Mouse (Mus musculus): ENCODE measurements at regions not wholly inside any gene's neighbourhood (a gene's known extent, or its start where the extent isn't known, plus 50 kb on each side); places are given as distances from the start of the nearest gene placed in this dataset.
"Not testable (repeated sequence)": the region's sequence is repeated elsewhere in the genome, so short reads cannot be mapped to it uniquely, and the experiment has no call there.

DNA sequence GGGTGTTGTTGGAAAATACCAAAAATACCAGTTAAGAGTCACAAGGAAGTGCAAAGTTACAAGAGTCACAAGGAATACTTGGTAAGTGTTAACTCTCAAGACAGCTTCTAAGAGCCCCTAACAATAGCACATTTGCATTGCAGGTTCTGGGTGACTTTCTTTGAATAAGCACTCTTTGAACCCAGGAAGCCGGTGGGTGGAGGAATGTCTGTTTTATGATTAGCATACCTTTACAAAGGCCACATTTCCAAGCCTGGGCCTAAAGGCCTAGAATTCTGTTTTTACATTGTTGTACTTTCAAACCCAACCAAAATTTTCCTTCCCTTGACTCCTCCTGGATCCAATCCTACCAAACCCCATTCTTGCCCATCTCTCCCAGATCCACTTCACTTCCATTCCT, 693.5 kb upstream of the Gria3 start:
- ATAC-seq (ENCODE audit: low TSS enrichment) = not testable (repeated sequence)

DNA sequence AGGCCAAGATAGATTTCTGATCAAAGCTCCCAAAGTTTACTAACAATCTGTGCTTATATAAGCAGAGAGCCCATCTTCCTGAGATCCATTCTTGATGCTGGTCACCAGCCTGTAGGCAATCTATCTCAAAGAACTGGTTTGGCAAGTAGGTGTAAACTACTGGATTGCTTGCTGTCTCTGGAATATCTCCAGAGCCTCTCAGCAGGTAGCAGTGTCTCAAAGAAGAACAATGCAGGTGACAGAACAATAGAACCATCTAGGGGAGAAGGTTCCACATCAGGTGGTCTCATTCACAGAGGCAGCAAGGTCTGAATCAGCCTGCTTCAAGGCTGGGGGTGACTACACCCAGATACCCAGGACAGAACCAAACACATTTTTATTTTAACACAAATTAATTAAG, 692.0 kb upstream of the Gria3 start:
- no peak for ATAC-seq (ENCODE audit: low TSS enrichment)

DNA sequence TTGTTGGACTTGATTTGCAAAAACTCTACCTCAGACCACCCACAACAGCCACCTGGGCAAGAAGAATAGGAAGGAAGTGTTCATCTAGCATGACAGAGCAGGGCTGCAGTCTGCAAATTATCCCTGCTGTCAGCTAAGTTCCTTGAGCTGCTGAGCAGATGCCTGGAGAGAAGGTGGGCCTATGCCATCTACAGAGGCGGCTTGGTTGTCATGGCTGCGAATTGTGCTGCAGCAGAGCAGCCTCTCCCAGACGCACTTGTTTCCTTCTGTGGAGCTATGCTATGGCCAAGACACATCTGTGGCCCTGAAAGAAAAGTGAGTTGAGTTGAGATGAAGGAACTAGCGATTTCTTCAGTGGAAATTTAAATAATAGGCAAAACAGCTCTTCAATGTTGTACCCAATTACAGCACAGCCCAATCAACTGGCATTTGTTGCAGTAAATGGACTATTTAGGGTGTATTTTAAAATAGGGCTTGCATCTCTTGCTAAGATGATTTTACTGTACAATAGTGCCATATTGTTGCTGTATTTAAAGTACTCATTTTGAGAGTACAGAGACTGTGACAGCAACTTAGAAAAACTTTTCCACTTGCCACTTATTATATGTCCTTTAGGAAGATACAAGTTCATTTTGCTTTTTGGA, 659.8 kb upstream of the Gria3 start:
- ATAC-seq (ENCODE audit: low TSS enrichment) = peak; percentile 100

Data from frontal cortex, adult (tissue).